Mouse (Mus musculus): ENCODE measurements around the gene Alox12b.

Alox12b gene

DNA sequence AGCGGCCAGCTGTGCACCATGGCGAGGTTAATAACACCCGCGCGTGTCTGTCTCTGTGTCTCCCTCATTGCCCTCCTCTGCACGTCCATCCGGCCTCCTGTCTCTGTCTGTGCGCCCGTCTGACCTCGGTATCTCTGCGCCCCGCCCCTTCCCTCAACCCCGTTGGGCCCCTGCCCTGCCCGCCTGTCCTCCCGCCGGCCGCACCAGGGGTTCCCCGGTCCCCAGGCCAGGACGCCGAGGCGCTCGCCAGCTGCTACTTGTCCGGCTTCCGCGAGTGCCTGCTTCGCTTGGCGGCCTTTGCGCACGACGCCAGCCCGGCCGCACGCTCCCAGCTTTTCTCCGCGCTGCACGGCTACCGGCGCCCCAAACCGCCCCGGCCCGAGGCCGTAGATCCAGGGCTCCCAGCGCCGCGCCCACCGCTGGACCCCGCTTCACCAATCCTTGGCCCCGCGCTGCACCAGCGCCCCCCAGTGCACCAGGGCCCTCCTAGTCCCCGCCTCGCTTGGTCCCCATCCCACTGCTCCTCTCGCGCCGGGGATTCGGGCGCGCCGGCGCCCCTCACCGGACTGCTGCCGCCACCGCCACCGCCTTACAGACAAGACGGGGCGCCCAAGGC lies 34.3 kb upstream of the Alox12b start, which contains the start of gene 9130213A22Rik:
Gene 9130213A22Rik (minus strand): TSS at position 254 of the 616 bp plus-strand sequence.
- in situ Hi-C loops (cut with MboI; ENCODE audit: unreplicated experiment in 2 of 2): loop anchor here (5.0 to 10.0 kb wide), 3 partner anchors 55 to 218 kb away; partner anchors contain the start of gene Rpl26 (in 1 of the 2)

DNA sequence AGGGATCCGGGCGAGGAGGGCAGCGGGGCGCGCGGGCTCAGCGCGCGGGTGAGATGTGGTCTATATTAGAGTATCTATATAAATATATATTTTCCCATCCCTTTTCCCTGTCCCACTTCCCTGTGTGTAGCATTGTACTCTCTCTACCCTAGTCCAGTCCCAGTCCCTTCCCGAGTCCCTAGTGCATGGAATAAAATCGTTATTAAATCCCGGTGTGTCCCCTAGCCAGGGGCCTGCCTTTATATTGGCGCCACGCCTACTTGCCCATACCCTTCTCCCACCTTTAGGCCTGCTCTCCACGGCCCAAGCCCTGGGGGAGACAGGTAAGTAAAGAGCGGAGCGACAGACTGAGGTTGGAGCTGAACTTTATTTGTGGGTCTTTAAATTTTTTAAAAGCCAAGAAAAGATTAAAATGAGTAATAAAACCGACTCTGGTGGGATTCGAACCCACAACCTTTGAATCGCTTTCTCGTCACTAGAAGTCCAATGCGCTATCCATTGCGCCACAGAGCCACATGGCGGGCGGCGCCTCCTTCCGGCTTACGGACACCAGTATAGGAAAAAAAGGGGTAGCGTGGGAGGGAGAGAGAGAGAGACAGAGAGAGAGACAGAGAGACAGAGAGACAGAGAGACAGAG lies 33.6 kb upstream of the Alox12b start:
- in situ Hi-C loops (cut with MboI; ENCODE audit: unreplicated experiment in 2 of 2): loop anchor here (5.0 to 10.0 kb wide), 3 partner anchors 56 to 218 kb away; partner anchors contain the start of gene Rpl26 (in 1 of the 2)

DNA sequence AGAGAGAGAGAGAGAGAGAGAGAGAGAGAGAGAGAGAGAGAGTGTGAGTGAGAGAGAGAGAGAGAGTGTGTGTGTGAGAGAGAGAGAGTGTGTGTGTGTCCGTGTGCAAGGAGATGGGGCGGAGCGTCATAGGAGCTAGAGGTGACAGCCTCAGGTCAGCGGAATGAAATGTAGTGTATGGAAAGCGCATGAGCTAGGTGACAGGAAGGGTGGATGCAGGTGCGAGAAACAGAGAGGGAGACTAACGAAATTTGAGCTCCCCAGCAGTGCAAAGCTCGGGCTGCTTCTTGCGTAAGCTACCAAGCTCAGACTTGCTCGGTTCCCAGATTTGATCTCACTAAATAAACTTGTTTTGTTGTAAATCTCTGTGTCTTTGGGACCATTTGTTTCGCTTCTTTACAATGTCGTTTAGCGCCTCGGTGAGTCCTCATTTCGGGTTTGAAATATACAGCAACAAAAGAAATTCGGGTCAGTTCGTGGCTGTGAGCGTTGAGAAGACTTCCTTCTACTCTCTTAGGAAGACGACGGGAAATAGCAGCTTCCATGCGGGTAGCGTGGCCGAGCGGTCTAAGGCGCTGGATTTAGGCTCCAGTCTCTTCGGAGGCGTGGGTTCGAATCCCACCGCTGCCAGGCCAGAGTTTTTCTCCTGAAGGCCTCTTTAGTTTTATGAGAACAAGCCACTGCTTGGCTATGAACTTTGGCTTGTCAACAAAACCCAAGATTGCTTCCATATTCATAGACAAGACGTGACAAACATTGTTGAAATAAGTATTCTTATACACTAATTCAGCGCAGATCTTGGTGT lies 32.9 kb upstream of the Alox12b start:
- in situ Hi-C loops (cut with MboI; ENCODE audit: unreplicated experiment in 2 of 2): loop anchor here (5.0 to 10.0 kb wide), 3 partner anchors 57 to 219 kb away; partner anchors contain the start of gene Rpl26 (in 1 of the 2)

DNA sequence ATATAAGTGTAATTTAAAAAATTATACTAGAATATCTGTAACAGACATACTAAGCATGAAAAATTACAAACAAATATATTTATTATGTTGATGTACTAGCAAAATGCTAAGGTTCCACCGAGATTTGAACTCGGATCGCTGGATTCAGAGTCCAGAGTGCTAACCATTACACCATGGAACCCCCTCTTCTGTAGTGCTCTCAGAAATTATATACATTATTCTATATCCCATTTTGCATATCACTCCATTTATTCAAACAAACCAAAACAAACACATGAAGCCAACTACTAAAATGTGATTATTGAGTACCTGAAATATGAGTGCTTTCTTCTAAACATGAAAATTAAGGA lies 32.3 kb upstream of the Alox12b start:
- in situ Hi-C loops (cut with MboI; ENCODE audit: unreplicated experiment in 2 of 2): loop anchor here (5.0 to 10.0 kb wide), 3 partner anchors 57 to 220 kb away; partner anchors contain the start of gene Rpl26 (in 1 of the 2)

DNA sequence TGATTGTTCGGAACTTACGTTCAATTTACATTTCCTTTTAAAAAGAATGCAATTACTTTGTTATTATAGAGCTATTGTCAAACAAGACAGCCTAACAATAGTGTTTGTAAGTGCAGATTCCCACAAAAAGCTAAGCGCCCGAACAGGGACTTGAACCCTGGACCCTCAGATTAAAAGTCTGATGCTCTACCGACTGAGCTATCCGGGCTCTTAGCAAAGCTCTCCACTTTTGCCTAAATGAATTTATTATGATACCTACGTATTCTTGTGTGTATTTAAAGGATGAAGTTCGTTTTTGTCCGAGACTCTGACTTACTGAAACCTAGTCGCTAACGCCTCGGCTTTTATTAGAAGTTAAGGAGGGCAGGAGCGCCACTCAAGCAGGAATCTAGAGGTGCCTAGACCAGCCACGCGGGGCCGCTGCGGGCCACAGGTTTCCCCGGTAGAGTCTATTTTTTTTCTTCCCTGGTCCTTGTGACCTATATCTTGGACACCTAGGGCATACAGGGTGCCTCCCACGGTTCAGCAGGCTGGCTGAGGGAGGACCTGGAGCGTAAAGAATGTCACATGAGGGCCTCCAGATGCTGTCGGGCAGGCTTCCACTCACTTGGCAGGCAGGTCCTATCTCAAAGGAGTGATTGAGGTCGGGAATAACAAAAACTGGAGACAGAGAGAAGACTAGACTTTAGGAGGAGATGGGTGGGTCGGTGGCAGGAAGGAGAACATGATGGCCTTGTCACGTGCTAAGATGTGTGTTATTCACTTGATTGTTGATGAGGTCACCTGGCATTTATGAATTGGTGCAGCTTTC lies 31.5 kb upstream of the Alox12b start:
- in situ Hi-C loops (cut with MboI; ENCODE audit: unreplicated experiment in 2 of 2): loop anchor here (5.0 to 10.0 kb wide), 2 partner anchors 218 to 220 kb away; partner anchors contain the start of gene Rpl26 (in 1 of the 2)

DNA sequence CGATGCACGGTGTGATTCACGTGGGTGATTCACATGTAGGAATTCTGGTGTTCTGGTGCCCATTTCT lies 31.1 kb upstream of the Alox12b start, which contains the start of gene Aloxe3:
Gene Aloxe3 (plus strand): TSS at position 45 of the 67 bp plus-strand sequence.
- in situ Hi-C loops (cut with MboI; ENCODE audit: unreplicated experiment in 2 of 2): loop anchor here (5.0 to 10.0 kb wide), 2 partner anchors 218 to 221 kb away; partner anchors contain the start of gene Rpl26 (in 1 of the 2)

DNA sequence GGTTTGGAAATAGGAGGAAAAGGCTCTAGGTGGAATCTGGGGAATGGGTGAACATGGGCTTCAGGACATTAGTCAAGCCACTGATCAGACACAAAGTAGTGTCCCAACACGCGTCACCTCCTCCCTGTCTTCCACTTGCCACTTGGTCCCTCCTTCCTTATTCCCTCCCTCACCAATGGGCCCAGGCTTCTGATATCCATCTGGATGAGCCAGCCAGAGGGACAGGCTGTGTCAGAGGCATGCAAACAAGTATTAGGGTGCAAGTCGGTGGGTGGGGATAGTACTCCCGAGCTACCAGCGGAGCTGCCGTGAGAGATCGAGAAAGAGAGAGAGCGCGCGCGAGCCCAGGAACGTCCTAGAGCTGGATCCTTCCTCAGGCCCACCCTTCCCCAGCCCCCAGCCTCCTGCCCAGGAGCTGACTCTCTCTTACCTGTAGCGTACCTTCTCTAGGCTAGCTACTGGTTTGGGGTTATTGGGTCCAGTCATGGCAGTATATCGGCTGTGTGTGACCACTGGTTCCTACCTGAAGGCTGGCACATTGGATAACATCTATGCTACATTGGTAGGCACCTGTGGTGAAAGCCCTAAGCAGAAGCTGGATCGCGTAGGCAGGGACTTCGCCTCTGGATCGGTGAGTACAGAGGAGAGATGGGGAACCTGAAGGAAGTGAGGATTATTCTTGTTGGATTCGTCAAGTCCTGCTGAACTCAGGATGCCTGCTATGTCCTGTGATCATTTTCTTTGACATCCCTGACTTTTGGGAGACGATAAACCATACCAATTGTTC lies 30.7 kb upstream of the Alox12b start:
- in situ Hi-C loops (cut with MboI; ENCODE audit: unreplicated experiment in 2 of 2): loop anchor here (5.0 to 10.0 kb wide), 2 partner anchors 219 to 221 kb away; partner anchors contain the start of gene Rpl26 (in 1 of the 2)

DNA sequence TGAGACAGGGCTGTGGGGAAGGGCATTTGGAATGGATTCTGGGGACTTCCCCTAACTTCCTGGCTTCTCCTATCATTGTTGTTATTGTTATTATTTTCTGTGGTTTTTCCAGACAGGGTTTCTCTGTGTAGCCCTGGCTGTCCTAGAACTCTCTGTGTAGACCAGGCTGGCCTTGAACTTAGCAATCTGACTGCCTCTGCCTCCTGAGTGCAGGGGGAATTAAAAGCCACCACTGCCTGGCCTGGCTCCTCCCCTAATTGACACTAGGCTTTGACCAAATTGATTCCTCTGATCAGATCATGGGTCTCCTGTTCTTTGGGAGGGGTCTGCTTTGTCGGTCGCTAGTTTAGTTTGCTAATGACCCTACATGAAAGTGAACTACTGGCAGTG lies 30.1 kb upstream of the Alox12b start:
- in situ Hi-C loops (cut with MboI; ENCODE audit: unreplicated experiment in 2 of 2): loop anchor here (5.0 to 10.0 kb wide), 2 partner anchors 219 to 222 kb away; partner anchors contain the start of gene Rpl26 (in 1 of the 2)

DNA sequence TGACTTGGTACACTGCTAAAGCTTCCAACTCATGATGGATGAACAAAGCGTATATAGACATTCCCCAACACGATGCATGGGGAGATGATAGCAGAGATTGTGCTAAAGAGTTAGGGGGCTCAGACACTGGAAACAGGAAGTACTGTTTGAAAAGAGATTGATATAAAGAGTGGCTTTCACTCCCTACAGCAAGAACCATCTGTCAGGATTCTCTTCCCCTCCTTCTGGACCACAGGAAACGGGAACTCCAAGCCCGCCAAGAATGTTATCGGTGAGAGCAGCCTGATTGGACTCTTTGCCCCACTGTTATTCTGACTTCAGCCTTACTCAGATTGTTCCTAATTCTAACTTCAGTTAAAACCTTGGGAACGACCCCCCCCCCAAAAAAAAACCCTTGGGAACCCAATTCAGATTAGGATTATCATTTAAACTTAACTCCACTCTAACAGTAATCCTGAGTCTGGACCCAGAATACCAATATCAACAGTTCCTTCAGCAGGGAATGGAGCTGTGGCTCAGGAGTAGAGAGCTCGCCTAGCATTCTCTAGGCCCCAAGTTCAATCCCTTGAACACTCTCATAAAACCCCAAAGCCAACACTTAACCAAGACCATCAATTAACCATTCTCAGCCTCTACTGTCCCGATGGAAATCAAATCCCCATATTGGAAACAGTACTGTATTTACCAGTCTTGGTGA lies 28.2 kb upstream of the Alox12b start:
- in situ Hi-C loops (cut with MboI; ENCODE audit: unreplicated experiment in 2 of 2): loop anchor here (5.0 to 10.0 kb wide), 2 partner anchors 221 to 224 kb away; partner anchors contain the start of gene Rpl26 (in 1 of the 2)

DNA sequence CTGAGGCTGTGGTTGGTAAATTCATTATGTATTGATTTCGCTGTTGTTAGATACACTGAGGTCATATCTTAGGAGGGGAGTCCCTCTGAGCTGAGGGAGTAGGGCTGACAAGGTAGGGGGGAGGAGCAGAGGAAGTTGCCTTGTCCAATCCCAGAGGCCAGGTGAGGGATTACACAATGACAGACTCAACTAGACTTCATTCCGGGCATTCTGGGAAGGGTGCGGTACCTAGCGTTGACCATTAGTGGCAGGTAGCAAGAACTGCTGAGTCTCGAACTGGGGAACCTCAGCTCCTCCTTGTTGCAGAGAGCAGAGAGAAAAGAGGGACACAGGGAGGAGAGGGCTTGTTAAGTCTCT lies 23.2 kb upstream of the Alox12b start:
- in situ Hi-C loops (cut with MboI; ENCODE audit: unreplicated experiment in 2 of 2): no loop called here

DNA sequence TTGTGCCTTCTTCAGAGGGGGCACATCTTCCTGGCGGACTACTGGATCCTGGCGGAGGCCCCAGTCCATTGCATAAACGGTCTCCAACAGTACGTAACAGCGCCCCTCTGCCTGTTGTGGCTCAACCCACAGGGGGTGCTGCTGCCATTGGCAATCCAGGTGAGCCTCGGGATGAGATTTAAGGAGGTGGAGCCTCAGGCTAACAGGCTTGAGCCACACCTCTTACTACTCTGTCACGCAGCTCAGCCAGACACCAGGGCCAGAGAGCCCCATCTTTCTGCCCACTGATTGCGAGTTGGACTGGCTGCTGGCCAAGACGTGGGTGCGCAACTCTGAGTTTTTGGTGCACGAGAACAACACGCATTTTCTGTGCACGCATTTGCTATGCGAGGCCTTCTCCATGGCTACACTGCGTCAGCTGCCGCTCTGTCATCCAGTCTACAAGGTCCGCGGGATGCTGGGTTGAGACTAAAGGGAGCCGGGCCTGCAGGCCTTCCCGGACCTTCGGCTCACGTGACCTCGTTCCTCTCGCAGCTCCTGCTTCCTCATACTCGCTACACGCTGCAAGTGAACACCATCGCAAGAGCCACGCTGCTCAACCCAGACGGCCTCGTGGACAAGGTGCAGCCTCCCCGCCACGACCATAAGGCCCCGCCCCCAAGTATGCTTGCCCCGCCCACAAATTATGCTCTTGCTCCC lies 22.7 kb upstream of the Alox12b start:
- in situ Hi-C loops (cut with MboI; ENCODE audit: unreplicated experiment in 2 of 2): no loop called here

DNA sequence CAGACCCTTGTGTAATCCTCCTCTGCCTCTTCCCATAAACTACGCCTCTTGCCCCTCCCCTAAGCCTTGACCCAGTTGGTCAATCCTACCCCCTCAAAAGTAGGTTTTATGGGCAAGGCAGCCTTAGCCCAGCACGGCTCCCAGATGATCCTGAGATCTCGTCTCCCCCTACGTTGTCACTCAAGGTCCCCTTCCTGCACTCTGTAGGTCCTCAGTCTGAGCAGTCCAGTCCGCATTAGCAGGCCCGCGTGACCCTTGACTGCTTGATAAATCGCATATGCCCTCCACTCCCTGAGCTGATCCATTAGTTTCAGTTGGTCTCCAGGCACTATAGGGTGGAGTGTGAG lies 22.2 kb upstream of the Alox12b start:
- in situ Hi-C loops (cut with MboI; ENCODE audit: unreplicated experiment in 2 of 2): no loop called here

DNA sequence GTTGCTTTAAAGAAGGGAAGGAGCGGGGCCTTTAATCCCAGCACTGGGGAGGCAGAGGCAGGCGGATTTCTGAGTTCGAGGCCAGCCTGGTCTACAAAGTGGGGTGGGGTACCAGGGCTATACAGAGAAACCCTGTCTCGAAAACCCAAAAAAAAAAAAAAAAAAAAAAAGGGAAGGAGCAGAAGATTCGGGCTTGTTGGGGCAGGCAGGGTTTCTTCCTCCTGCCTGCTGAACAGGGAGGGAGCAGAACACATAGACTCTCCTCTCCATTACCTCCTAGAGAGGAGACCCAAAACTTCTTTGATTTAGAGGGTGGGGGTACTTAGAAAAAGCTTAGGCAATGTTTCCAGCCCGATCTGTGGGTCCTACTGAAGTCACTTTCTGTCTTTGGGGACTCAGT lies 21.4 kb upstream of the Alox12b start:
- in situ Hi-C loops (cut with MboI; ENCODE audit: unreplicated experiment in 2 of 2): no loop called here

DNA sequence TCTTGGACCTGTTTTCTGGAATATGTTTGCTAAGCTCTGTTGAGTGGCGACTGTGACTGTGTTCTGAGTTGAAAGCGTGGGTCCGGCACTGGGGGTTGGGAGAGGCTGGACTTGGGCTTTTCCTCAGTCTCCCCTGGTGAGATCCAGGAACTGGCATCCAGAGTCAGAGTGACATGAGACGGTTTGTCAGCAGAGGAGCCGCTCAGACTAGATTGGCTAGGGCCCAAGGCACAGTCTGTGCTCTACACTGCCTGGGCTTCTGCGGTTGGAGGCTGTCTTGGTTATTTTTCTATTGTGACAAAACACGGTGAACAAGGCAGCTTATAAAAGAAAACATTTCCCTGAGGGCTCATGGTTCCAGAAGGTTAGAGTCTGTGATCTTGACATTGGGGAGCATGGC lies 9.2 kb upstream of the Alox12b start:
- in situ Hi-C loops (cut with MboI; ENCODE audit: unreplicated experiment in 2 of 2): no loop called here

DNA sequence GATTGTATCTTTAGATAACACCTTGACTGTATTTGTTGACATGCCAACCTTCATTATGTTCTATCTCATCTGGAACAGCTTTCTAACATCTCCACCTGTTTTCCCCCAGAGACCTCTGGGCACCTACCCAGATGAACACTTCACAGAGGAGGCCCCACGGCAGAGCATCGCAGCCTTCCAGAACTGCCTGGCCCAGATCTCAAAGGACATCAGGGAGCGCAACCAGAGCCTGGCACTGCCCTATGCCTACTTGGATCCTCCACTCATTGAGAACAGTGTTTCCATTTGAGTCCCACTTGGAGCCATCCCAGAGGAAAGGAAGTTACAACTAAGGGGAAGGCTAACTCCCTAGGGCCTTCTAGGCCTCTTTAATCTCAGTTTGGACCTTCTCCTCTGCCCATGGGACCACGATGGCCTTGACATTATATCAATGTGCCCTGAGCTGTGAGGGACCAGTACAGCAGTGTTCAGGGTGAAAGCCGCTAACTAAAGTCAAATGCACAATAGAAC lies 8.3 kb upstream of the Alox12b start:
- in situ Hi-C loops (cut with MboI; ENCODE audit: unreplicated experiment in 2 of 2): no loop called here

DNA sequence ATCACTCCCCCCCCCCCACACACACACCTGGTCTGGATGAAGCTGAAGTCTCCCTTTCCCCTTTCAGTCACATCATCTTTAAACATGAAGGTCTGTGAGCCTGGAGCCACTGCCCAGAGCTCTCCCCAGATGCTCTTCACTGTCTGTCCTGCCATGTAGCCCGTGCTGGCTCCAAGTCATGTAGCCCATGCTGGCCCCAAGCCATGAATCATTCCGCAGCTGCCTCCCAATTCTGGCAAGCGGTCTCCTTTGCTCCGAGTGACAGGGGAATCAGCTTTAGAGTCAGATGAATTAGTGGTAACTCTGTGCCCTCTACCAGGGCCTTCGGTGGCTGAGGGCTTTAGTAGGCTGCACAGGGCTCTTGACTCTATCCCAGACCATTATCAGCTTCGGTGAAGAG lies 7.1 kb upstream of the Alox12b start:
- in situ Hi-C loops (cut with MboI; ENCODE audit: unreplicated experiment in 2 of 2): loop anchor here in 1 of 2 experiments (25.0 kb wide), 1 partner anchor 1212 kb away; no protein-coding TSS in a partner anchor

DNA sequence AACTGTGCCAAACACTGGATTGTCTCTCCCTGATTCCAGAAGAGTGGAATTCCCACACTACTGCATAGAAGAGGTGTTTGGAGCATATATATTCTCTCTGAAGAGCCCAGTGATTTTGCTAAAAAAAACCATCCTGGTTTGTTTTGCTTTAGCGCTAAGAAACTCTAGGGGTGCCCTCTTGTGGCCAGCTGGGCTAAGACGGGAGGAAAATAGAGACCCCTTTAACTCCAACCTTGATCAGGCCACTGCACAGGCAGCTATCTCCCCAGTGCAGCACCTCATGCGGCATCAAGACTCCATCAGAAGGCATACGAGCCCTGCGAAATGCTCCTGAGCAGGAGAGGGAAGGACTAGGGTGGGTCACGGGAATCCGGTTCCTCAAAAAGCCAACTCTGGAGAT lies 6.3 kb upstream of the Alox12b start:
- in situ Hi-C loops (cut with MboI; ENCODE audit: unreplicated experiment in 2 of 2): loop anchor here in 1 of 2 experiments (25.0 kb wide), 1 partner anchor 1213 kb away; no protein-coding TSS in a partner anchor

DNA sequence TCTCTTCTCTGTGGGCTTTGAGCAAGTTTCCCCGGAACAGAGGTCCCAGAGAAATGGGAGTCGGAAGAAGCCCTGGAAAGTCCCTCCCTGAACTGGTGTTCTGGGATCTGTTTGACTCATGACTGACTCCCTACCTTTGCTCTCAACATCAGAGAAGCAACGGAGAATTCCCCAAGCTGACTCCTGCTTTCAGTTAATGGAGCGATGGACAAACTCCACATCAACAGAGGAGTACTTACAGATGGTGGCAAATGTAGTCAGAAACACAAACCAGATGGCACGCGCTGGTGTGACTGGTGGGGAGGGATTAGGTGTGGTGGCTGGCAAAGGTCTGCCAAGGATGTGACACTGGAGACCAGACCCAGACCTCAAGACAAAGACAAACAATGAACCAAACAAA lies 5.8 kb upstream of the Alox12b start:
- in situ Hi-C loops (cut with MboI; ENCODE audit: unreplicated experiment in 2 of 2): loop anchor here in 1 of 2 experiments (25.0 kb wide), 1 partner anchor 1214 kb away; no protein-coding TSS in a partner anchor
